Mouse (Mus musculus): ENCODE data around the gene Maats1.

- TF ChIP-seq CTCF (IDR thresholded peaks at IDR 0.05; ENCODE audit: low read depth) = no peak
- no peak for TF ChIP-seq EP300 (IDR thresholded peaks at IDR 0.05; ENCODE audit: low read depth)
Observed at GRCm38 (mm10) chr16:38354185-38354913, 12.4 kb upstream of the Maats1 start.

Data from liver, postnatal 0 days (tissue).